1 mouse cellular context compared by ENCODE assay signal in the genomic region with DNA sequence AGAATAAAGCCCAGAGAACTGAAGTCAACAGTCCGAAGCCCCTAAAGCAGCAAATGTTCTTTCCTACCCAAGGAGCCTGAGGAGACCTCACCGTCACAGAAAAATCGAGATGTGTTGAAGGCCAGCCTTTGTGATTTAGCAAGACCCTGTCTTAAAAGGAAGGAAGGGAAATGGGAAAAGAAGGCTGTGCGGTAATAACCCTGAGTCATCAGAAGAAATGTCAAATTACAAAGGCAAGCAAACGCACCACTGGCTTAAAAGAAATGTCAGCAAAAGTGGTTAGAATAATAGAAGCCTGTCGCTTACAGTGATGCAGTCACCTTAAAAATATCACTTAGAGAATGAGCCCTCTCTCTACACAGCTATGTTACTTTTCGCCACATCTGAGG.
TF ChIP-seq lines count a peak whose summit lies in the region.

No protein-coding gene starts in this region.

TF ChIP-seq in myocyte, 11 proteins besides CTCF, POLR2A, EP300 and RAD21:
- TF ChIP-seq MYOG (IDR thresholded peaks at IDR 0.05; ENCODE audit: control insufficient read depth in 1 of 3, insufficient read depth in 1 of 3, insufficient read length in 2 of 3, low read depth in 2 of 3) (no peak), SRF (IDR thresholded peaks at IDR 0.05; ENCODE audit: control insufficient read depth, insufficient read length, low read depth) (no peak), USF1 (IDR thresholded peaks at IDR 0.05; ENCODE audit: low read depth) (no peak), MYOD1 (IDR thresholded peaks at IDR 0.05; ENCODE audit: control insufficient read depth in 1 of 3, insufficient read length in 2 of 3, low read depth in 2 of 3) (no peak), TCF3 (IDR thresholded peaks at IDR 0.05; ENCODE audit: insufficient read length, low read depth) (no peak), CEBPB (IDR thresholded peaks at IDR 0.05; ENCODE audit: insufficient read depth, poor library complexity, severe bottlenecking) (no peak), E2F4 (IDR thresholded peaks at IDR 0.05; ENCODE audit: insufficient read depth) (no peak), POLR2AphosphoS2 (IDR thresholded peaks at IDR 0.05; ENCODE audit: insufficient read length, low read depth) (no peak), MAX (IDR thresholded peaks at IDR 0.05; ENCODE audit: low read depth) (no peak), REST (IDR thresholded peaks at IDR 0.05; ENCODE audit: insufficient read depth, insufficient read length) (no peak), TCF12 (IDR thresholded peaks at IDR 0.05; ENCODE audit: insufficient read depth, poor library complexity, severe bottlenecking) (no peak)
